Mouse (Mus musculus): ENCODE measurements around the gene Prkn. TPM values are rescaled to one million over a fixed set of nuclear protein-coding genes. Genes with fewer than 3 reads are reported as not detected.

Gene Prkn
- total and polyA plus RNA-seq, 3 experiments = 0.39 to 0.50 TPM; not detected in 1

DNA sequence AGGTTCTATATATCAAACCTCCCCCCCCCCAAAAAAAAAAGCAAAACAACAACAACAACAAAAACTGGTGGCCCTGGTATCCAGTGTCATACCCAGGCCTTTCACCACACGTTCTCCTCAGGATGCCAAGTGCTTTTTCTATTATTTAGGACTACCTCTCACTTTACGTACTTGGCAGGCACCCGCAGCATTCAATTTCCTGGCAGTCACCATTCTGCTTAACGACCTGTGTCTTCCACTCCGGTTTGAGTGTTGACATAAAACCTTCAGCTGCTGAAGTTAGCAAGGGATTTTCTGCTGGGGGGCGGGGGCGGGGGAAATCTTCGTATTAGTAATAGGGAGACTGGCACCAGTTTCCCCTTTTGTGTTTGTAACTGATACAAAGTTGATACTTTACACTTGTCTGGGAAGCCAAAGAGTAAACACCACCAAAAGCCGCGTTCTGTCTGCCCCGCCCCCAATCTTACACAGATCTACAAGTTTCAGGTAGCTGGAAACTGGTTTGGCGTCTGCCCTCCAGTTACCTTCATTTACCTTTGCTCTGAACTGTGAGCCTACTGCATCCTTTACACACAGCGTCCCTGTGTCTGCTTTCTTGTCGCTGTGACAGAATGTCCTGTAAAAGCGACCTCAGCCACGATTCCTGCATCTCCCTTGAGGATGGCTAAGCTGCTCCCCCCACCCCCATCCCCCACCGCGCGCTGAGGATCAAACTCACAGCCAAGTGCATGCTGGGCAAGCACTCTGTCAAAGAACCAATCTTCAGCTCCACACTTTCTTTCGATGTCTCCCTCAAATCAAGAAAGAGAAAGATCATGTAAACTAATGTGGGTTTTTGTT, 1240.7 kb downstream of the Prkn start:
- H3K4me3 ChIP-seq (ENCODE audit: control insufficient read depth in 1 of 2, insufficient read depth in 1 of 2, low read depth in 2 of 2, low read length in 2 of 2) = no peak overlapping the region
- H3K9ac ChIP-seq (ENCODE audit: control insufficient read depth, low read depth, low read length, poor library complexity, severe bottlenecking) = no peak overlapping the region
- no peaks in the 10 kb centered on the region for H3K9me3 ChIP-seq (replicated peaks; ENCODE audit: insufficient read depth, low read length)
- H3K4me1 ChIP-seq (ENCODE audit: control insufficient read depth in 1 of 2, insufficient read depth in 2 of 2, low read length in 2 of 2) = no peaks in the 10 kb centered on the region
- H3K27me3 ChIP-seq (ENCODE audit: control insufficient read depth in 1 of 2, insufficient read depth in 2 of 2, low read length in 2 of 2) = no peaks in the 10 kb centered on the region; a peak in 1 of 4 replicates
- H3K36me3 ChIP-seq (ENCODE audit: control insufficient read depth in 1 of 2, insufficient read depth in 2 of 2, low read length in 2 of 2) = no peaks in the 10 kb centered on the region
- no peaks in the 10 kb centered on the region for H3K79me2 ChIP-seq (ENCODE audit: control insufficient read depth, insufficient read depth, low read length, poor library complexity)
- no peak overlapping the region for H3K27ac ChIP-seq (ENCODE audit: control insufficient read depth, low read depth, low read length)
- TF ChIP-seq CHD1 (IDR thresholded peaks at IDR 0.05; ENCODE audit: low read depth, low read length) = no peak
- TF ChIP-seq MAFK (IDR thresholded peaks at IDR 0.05; ENCODE audit: borderline replicate concordance, low read depth, low read length) = no peak
- no peak for TF ChIP-seq TCF12 (IDR thresholded peaks at IDR 0.05; ENCODE audit: low read depth, low read length)
- TF ChIP-seq CTCF (IDR thresholded peaks at IDR 0.05 in 2 of 3, conservative IDR thresholded peaks at IDR 0.05 in 1 of 3; ENCODE audit: control insufficient read depth in 1 of 3, insufficient read depth in 1 of 3, low read depth in 2 of 3, low read length in 3 of 3, poor library complexity in 1 of 3, severe bottlenecking in 1 of 3) = no peak
- no peak for TF ChIP-seq USF1 (IDR thresholded peaks at IDR 0.05; ENCODE audit: low read depth, low read length)
- TF ChIP-seq USF2 (IDR thresholded peaks at IDR 0.05; ENCODE audit: borderline replicate concordance in 1 of 2, insufficient read depth in 1 of 2, low read depth in 1 of 2, low read length in 2 of 2) = no peak
- TF ChIP-seq JUND (IDR thresholded peaks at IDR 0.05; ENCODE audit: low read depth, low read length) = no peak
- TF ChIP-seq BHLHE40 (IDR thresholded peaks at IDR 0.05; ENCODE audit: borderline replicate concordance, low read depth, low read length) = no peak
- TF ChIP-seq MYC (IDR thresholded peaks at IDR 0.05; ENCODE audit: low read depth, low read length) = no peak
- TF ChIP-seq ELF1 (IDR thresholded peaks at IDR 0.05; ENCODE audit: low read depth, low read length) = no peak
- TF ChIP-seq KAT2A (conservative IDR thresholded peaks at IDR 0.05; ENCODE audit: low read depth, low read length) = no peak
- TF ChIP-seq RAD21 (IDR thresholded peaks at IDR 0.05; ENCODE audit: low read depth, low read length) = no peak
- no peak for TF ChIP-seq RCOR1 (IDR thresholded peaks at IDR 0.05; ENCODE audit: low read depth, low read length)
- TF ChIP-seq CHD2 (IDR thresholded peaks at IDR 0.05; ENCODE audit: low read length) = no peak
- TF ChIP-seq MYB (IDR thresholded peaks at IDR 0.05; ENCODE audit: low read depth, low read length) = no peak
- TF ChIP-seq GATA1 (IDR thresholded peaks at IDR 0.05; ENCODE audit: low read depth, low read length) = no peak
- no peak for TF ChIP-seq TAL1 (IDR thresholded peaks at IDR 0.05; ENCODE audit: low read length)
- TF ChIP-seq MAZ (IDR thresholded peaks at IDR 0.05; ENCODE audit: low read depth, low read length) = no peak
- TF ChIP-seq POLR2AphosphoS5 (IDR thresholded peaks at IDR 0.05; ENCODE audit: borderline replicate concordance, low read depth, low read length) = no peak
- DNase-seq (ENCODE audit: low read depth, low spot score) = no peak

DNA sequence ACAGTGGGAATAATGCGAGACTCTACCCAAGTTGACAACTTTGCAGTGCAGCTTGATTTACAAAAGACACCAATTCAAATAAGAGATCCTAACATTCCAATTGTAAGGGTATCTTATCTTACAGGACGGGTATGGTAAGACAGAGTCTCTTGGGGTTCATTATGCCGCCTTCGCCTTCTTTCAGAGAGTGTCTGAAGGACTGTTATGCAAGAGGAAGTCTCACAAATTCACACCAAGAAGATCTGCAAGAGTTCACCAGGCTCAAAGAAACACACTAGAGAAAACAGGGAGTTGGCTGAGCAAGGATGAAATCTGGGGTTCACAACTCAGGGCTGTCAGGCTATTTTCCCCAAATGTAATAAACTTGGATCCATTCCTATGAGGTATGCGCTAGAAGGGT, 1242.0 kb downstream of the Prkn start:
- H3K9ac ChIP-seq (ENCODE audit: control insufficient read depth, low read depth, low read length, poor library complexity, severe bottlenecking) = no peak overlapping the region
- H3K4me1 ChIP-seq (ENCODE audit: control insufficient read depth in 1 of 2, insufficient read depth in 2 of 2, low read length in 2 of 2) = no peaks in the 10 kb centered on the region
- H3K27ac ChIP-seq (ENCODE audit: control insufficient read depth, low read depth, low read length) = no peak overlapping the region
- H3K27me3 ChIP-seq (ENCODE audit: control insufficient read depth in 1 of 2, insufficient read depth in 2 of 2, low read length in 2 of 2) = no peaks in the 10 kb centered on the region; a peak in 1 of 4 replicates
- H3K36me3 ChIP-seq (ENCODE audit: control insufficient read depth in 1 of 2, insufficient read depth in 2 of 2, low read length in 2 of 2) = no peaks in the 10 kb centered on the region
- no peaks in the 10 kb centered on the region for H3K79me2 ChIP-seq (ENCODE audit: control insufficient read depth, insufficient read depth, low read length, poor library complexity)
- no peak overlapping the region for H3K4me3 ChIP-seq (ENCODE audit: control insufficient read depth in 1 of 2, insufficient read depth in 1 of 2, low read depth in 2 of 2, low read length in 2 of 2)
- no peak for DNase-seq (ENCODE audit: low read depth, low spot score)
- TF ChIP-seq ELF1 (IDR thresholded peaks at IDR 0.05; ENCODE audit: low read depth, low read length) (no peak), GABPA (IDR thresholded peaks at IDR 0.05; ENCODE audit: low read depth, low read length) (no peak), RCOR1 (IDR thresholded peaks at IDR 0.05; ENCODE audit: low read depth, low read length) (no peak), POLR2AphosphoS5 (IDR thresholded peaks at IDR 0.05; ENCODE audit: borderline replicate concordance, low read depth, low read length) (no peak), USF2 (IDR thresholded peaks at IDR 0.05; ENCODE audit: borderline replicate concordance in 1 of 2, insufficient read depth in 1 of 2, low read depth in 1 of 2, low read length in 2 of 2) (no peak), KAT2A (conservative IDR thresholded peaks at IDR 0.05; ENCODE audit: low read depth, low read length) (no peak), CHD1 (IDR thresholded peaks at IDR 0.05; ENCODE audit: low read depth, low read length) (no peak), CTCF (IDR thresholded peaks at IDR 0.05 in 2 of 3, conservative IDR thresholded peaks at IDR 0.05 in 1 of 3; ENCODE audit: control insufficient read depth in 1 of 3, insufficient read depth in 1 of 3, low read depth in 2 of 3, low read length in 3 of 3, poor library complexity in 1 of 3, severe bottlenecking in 1 of 3) (no peak), JUND (IDR thresholded peaks at IDR 0.05; ENCODE audit: low read depth, low read length) (no peak), RAD21 (IDR thresholded peaks at IDR 0.05; ENCODE audit: low read depth, low read length) (no peak), MXI1 (IDR thresholded peaks at IDR 0.05; ENCODE audit: low read depth, low read length) (no peak), TCF12 (IDR thresholded peaks at IDR 0.05; ENCODE audit: low read depth, low read length) (no peak), MAZ (IDR thresholded peaks at IDR 0.05; ENCODE audit: low read depth, low read length) (no peak), SIN3A (IDR thresholded peaks at IDR 0.05; ENCODE audit: low read length) (no peak), CHD2 (IDR thresholded peaks at IDR 0.05; ENCODE audit: low read length) (no peak)
- no peaks in the 10 kb centered on the region for H3K9me3 ChIP-seq (replicated peaks; ENCODE audit: insufficient read depth, low read length)

Measured in MEL (cell line).